Mouse (Mus musculus): ENCODE results near the gene Ugcg. TPM values are rescaled to one million over a fixed set of nuclear protein-coding genes. Genes with fewer than 3 reads are reported as not detected.

Ugcg gene
- 17.1 and 18.1 TPM in 2 replicates for polyA plus RNA-seq (2015; fragmentation: Nextera tagmentation; extraction: Ambion mirVana)

DNA sequence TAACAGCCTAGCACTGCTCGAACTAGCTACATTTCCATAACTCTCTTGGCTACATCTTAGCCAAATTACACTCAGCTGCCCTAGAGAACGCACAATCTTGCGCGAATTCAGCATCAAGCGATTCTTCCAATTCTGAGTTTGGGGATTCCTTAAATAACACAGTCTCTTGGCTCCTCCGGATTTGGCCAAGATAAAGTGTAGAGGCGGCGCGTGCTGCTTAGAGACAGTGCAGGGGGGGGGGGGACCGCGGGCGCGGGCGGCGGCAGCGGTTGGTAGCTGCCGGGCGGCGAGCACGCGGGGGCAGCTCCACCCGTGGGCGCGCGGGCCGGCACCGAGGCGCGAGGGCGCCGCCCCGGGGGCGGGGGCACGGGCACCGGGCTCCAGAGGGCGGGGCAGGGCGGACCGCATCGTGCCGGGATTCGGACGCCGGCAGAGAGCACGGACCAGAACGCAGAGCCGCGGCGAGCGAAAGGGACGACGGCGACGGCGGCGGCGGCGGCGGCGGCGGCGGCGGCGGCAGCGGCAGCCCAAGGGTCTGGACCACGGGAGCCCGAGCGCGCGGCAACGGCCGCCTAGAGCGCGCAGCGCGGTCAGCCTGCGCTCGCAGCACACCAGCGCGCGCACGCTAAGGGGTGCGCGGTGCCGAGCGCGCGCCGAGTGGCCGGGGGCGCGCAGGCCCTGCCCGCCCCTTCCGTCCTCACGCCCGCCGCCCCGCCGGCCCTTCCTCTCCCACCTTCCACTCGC lies at the start of gene Ugcg:
Gene Ugcg, plus strand, starts transcription at position 456 of the 744 bp plus-strand sequence.
- H3K36me3 ChIP-seq (ENCODE audit: poor library complexity, severe bottlenecking) = no peaks in the 10 kb centered on the region
- no peaks in the 10 kb centered on the region for H3K9me3 ChIP-seq (replicated peaks)
- peak within 1 kb of the TSS; percentile 78 for H3K4me2 ChIP-seq
- peak within 1 kb of the TSS; percentile 98 for H3K9ac ChIP-seq
- H3K27me3 ChIP-seq = no peaks in the 10 kb centered on the region
- under 1% methylated on average over 46 of the region's 99 CpGs for WGBS
- H3K4me3 ChIP-seq = peak within 1 kb of the TSS; percentile 93
- peak within 1 kb of the TSS; percentile 91 for H3K27ac ChIP-seq
- ATAC-seq = peak; percentile 92
- H3K4me1 ChIP-seq = peaks cover 14% of the 10 kb centered on the region

DNA sequence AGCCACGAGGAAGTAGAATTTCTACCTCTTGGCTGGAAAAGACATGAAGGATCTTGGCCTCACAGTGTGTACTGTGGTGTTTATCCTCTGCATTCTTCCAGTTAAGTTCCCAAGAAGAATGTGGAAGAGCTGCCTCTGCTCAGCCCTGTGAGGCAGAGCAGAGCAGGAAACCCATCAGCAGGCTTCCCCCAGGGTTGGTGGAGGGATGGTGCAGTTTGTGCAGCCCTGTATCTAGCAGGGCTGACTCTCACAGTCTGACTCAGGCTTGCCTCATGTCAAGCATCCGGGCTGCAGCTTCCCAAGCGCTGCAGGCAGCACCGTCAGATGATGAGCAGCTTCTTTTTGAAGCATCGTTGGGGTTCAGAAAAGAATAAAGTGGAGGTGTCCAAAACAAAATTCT lies 40.0 kb upstream of the Ugcg start:
- H3K36me3 ChIP-seq (ENCODE audit: poor library complexity, severe bottlenecking) = no peaks in the 10 kb centered on the region
- H3K27me3 ChIP-seq = no peaks in the 10 kb centered on the region
- H3K4me2 ChIP-seq = no peak overlapping the region
- WGBS = 83% methylated on average over 5 of the region's 5 CpGs
- no peak for ATAC-seq
- 0 out of 2 replicates have a peak, but pooled peaks cover 1% of the 10 kb centered on the region for H3K4me1 ChIP-seq
- no peak overlapping the region for H3K9ac ChIP-seq
- no peak overlapping the region for H3K4me3 ChIP-seq
- H3K9me3 ChIP-seq (replicated peaks) = no peaks in the 10 kb centered on the region
- H3K27ac ChIP-seq = no peak overlapping the region

DNA sequence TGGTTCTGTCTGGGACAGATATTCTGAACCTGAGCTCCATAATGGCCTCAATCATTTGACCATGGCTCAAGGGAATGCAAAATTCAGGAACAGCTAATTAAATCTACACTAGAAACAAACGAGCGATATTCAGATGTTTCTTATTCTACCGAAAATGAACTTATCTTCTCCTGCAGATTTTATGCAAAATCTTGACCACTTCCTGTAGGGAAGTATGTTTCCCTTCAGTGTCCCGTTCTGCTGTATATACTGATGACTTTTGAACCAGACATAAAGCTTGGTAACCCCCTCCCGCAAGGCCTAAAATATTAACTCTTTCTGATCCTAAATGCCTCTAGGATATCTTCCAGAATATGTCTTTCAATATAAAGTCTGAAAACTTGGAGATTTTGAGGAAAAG lies 38.1 kb upstream of the Ugcg start:
- 78% methylated on average over 5 of the region's 5 CpGs for WGBS
- ATAC-seq = no peak
- H3K27me3 ChIP-seq = no peaks in the 10 kb centered on the region
- no peak overlapping the region for H3K27ac ChIP-seq
- H3K9me3 ChIP-seq (replicated peaks) = no peaks in the 10 kb centered on the region
- H3K36me3 ChIP-seq (ENCODE audit: poor library complexity, severe bottlenecking) = no peaks in the 10 kb centered on the region
- H3K4me1 ChIP-seq = 0 out of 2 replicates have a peak, but pooled peaks cover 5% of the 10 kb centered on the region
- no peak overlapping the region for H3K4me3 ChIP-seq
- no peak overlapping the region for H3K9ac ChIP-seq
- H3K4me2 ChIP-seq = no peak overlapping the region

DNA sequence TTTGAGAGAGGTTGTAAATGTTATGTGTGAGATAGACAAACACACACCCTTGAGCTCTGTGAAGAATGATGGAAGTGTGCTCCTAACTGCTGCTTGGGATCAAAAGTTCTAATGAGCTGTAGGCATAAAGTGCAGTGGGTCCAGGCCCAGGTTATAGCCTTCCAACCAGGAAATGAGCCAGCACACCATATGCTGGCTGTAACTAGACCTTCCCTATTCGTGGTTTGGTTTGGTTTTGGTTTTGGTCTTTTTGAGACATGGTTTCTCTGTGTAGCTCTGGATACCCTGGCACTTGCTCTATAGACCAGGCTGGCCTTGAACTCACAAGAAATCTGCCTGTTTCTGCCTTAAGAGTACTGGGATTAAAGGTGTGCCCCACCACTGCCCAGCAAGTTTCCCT lies 37.1 kb upstream of the Ugcg start:
- no peak overlapping the region for H3K9ac ChIP-seq
- no peaks in the 10 kb centered on the region for H3K9me3 ChIP-seq (replicated peaks)
- H3K4me3 ChIP-seq = no peak overlapping the region
- H3K4me1 ChIP-seq = 0 out of 2 replicates have a peak, but pooled peaks cover 5% of the 10 kb centered on the region
- H3K27ac ChIP-seq = no peak overlapping the region
- no peak overlapping the region for H3K4me2 ChIP-seq
- no peak for ATAC-seq
- H3K36me3 ChIP-seq (ENCODE audit: poor library complexity, severe bottlenecking) = no peaks in the 10 kb centered on the region
- WGBS = 71% methylated on average over 1 of the region's 1 CpGs
- H3K27me3 ChIP-seq = no peaks in the 10 kb centered on the region

DNA sequence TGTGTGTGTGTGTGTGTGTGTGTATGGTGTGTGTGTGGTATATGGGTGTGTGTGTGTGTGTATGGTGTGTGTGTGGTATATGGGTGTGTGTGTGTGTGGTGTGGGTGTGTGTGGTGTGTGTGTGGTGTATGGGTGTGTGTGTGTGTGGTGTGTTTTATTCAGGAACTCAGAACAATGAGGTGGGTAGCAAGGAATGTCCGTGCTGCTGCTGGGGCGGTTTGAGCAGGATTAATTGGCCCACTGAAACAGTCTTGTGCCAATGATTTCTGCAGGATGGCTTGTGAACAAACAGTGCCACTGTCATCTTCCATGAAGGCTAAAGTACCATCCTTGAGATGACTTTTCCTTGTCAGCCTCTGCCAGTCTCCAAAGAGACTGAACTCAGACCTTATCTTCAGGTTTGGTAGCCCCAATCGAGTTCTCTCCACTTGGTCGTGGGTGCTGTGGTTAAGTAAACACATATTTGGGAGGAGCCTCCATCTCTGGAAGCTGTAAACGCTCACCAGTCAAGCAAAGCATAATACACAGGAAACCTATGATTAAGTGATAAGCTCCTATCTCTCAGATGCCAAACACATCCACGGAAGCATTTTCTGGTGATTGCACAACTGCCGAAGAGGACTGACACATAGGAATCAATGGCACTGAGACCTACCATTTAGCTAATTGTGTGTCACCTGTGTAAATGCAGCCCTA lies 32.0 kb upstream of the Ugcg start:
- H3K27ac ChIP-seq = no peak overlapping the region
- no peaks in the 10 kb centered on the region for H3K9me3 ChIP-seq (replicated peaks)
- ATAC-seq = no peak
- H3K4me2 ChIP-seq = no peak overlapping the region
- H3K4me1 ChIP-seq = 0 out of 2 replicates have a peak, but pooled peaks cover 5% of the 10 kb centered on the region
- WGBS = 73% methylated on average over 7 of the region's 7 CpGs
- H3K27me3 ChIP-seq = no peaks in the 10 kb centered on the region
- H3K4me3 ChIP-seq = no peak overlapping the region
- no peak overlapping the region for H3K9ac ChIP-seq
- no peaks in the 10 kb centered on the region for H3K36me3 ChIP-seq (ENCODE audit: poor library complexity, severe bottlenecking)

DNA sequence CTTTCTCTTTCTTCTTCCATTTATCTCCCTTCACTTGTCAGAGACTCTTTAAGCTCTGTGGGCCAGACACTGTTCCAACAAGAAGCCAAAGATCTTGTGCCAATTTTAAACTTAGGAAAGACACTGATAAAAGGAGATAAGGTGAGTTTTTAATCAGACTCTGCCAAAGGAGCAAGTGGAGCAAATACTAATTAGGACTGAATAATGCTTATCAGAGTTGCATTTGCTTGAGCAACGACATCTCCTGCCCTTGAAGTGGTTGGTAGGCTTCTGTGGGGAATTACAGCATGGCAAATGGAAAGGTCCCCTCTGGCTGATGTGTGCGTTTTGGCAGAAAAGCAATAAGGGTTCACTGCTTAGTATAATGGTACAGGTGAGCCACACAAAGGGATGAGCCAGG lies 31.4 kb upstream of the Ugcg start:
- H3K27me3 ChIP-seq = no peaks in the 10 kb centered on the region
- no peaks in the 10 kb centered on the region for H3K36me3 ChIP-seq (ENCODE audit: poor library complexity, severe bottlenecking)
- WGBS = 63% methylated on average over 2 of the region's 2 CpGs
- no peak overlapping the region for H3K27ac ChIP-seq
- no peak for ATAC-seq
- 0 out of 2 replicates have a peak, but pooled peaks cover 5% of the 10 kb centered on the region for H3K4me1 ChIP-seq
- no peaks in the 10 kb centered on the region for H3K9me3 ChIP-seq (replicated peaks)
- H3K4me2 ChIP-seq = no peak overlapping the region
- no peak overlapping the region for H3K4me3 ChIP-seq
- no peak overlapping the region for H3K9ac ChIP-seq

DNA sequence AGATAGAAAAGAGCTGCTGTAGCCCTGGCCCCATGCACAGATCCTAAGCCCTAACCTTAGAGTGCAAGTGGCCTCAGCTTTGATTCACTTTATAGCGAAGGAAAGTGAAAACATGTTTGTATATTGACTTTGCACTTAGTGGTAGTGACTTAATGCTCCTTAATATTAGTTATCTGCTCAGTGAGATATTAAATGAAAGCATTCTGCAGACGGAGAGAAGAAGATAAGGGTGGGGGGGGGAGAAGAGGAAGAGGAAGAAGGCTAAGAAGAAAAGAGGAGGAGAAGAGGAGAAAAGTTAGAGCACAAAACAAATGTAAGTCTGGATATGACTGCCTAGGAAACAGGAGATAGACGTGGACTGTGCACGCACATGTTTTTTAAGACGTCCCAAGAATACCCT lies 28.8 kb upstream of the Ugcg start:
- 91% methylated on average over 5 of the region's 5 CpGs for WGBS
- no peak for ATAC-seq
- Histone ChIP-seq H3K9me3 (replicated peaks) (no peaks in the 10 kb centered on the region), H3K36me3 (ENCODE audit: poor library complexity, severe bottlenecking) (no peaks in the 10 kb centered on the region), H3K9ac (no peak overlapping the region), H3K27ac (no peak overlapping the region), H3K4me2 (no peak overlapping the region), H3K4me1 (no peaks in the 10 kb centered on the region), H3K27me3 (no peaks in the 10 kb centered on the region), H3K4me3 (no peak overlapping the region)

DNA sequence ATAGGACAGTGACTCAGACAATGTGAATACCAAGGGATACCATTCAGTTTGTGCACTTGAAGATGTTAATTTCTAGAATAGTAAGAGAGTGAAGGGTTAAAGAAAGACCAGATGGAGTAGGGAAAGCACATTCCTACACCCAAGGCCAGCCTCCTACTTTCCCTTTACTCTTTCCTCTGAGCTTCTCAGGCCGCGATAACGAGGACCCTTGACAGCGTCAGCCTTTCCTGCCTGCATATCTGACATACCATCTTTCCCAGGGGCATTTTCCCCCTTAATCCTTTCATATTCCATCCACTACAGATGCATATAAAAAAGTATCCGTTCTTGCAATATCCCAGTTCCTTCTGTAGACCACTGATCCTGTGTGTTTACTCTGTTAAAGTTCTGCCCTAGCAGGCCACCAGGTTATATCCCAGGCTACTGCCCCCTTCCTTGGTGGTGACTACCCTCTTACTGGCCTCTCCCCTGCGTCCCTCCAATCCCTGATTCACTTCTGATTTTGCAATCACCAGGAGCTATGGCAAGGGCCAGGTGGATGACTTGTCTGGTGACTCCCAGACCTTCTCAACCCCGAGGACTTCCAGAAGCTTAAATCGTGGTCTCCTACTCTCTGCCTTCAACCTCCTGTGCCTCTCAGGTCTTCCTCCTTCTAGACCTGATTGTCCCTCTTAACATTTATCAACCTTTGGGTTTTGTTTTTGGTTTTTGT lies 27.9 kb upstream of the Ugcg start:
- H3K9me3 ChIP-seq (replicated peaks) = no peaks in the 10 kb centered on the region
- H3K27ac ChIP-seq = no peak overlapping the region
- 79% methylated on average over 8 of the region's 8 CpGs for WGBS
- H3K4me3 ChIP-seq = no peak overlapping the region
- no peaks in the 10 kb centered on the region for H3K36me3 ChIP-seq (ENCODE audit: poor library complexity, severe bottlenecking)
- no peaks in the 10 kb centered on the region for H3K4me1 ChIP-seq
- no peak overlapping the region for H3K4me2 ChIP-seq
- H3K9ac ChIP-seq = no peak overlapping the region
- ATAC-seq = no peak
- H3K27me3 ChIP-seq = no peaks in the 10 kb centered on the region

DNA sequence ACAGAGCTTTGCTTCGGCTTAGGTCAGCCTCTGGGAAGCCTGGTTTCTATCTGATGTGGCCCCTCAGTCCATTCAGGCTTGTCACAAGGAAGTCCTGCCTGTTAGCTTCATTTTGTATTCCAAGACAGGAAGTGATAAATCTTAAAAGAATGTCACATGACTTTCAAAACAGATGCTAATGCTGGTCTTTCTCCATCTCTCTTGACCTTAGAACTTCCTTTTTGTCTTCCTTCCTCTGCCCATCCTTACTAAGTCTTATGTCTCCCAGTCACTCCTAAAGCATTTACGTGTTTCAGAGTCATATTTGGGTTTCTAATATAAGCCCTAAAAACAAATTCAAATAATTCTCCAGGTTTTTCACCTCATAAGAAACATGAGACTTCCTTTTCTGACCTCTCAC lies 25.0 kb upstream of the Ugcg start:
- WGBS = 84% methylated on average over 2 of the region's 2 CpGs
- Histone ChIP-seq H3K4me3 (no peak overlapping the region), H3K4me2 (no peak overlapping the region), H3K27me3 (no peaks in the 10 kb centered on the region), H3K36me3 (ENCODE audit: poor library complexity, severe bottlenecking) (no peaks in the 10 kb centered on the region), H3K9ac (no peak overlapping the region), H3K27ac (no peak overlapping the region), H3K4me1 (no peaks in the 10 kb centered on the region), H3K9me3 (replicated peaks) (no peaks in the 10 kb centered on the region)
- no peak for ATAC-seq

DNA sequence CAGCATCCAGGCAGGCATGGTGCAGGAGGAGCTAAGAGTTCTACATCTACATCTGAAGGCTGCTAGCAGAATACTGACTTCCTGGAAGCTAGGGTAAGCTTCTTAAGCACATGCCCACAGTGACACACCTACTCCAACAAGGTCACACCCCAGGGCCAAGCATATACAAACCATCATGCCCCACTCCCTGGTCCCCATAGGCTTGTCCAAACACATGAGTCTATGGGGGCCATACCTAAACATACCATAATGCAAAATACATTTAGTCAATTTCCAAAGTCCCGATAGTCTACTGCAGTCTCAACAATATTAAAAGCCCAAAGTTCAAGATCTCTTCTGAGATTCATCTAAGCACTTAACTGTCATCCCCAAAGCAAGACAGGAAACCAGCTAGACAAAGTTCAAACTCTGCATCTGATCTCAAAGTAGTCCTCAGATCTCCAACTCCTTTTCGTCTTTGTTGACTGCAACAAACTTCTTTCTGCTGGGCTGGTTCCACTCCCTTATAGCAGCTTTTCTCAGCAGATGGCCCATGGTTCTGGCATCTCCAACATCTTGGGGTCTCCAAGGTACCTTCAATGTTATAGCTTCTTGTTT lies 21.7 kb upstream of the Ugcg start:
- Histone ChIP-seq H3K9ac (no peak overlapping the region), H3K27ac (no peak overlapping the region), H3K9me3 (replicated peaks) (no peaks in the 10 kb centered on the region), H3K4me1 (no peaks in the 10 kb centered on the region), H3K36me3 (ENCODE audit: poor library complexity, severe bottlenecking) (no peaks in the 10 kb centered on the region), H3K27me3 (no peaks in the 10 kb centered on the region), H3K4me2 (no peak overlapping the region), H3K4me3 (no peak overlapping the region)
- no peak for ATAC-seq
- 87% methylated on average over 2 of the region's 2 CpGs for WGBS

DNA sequence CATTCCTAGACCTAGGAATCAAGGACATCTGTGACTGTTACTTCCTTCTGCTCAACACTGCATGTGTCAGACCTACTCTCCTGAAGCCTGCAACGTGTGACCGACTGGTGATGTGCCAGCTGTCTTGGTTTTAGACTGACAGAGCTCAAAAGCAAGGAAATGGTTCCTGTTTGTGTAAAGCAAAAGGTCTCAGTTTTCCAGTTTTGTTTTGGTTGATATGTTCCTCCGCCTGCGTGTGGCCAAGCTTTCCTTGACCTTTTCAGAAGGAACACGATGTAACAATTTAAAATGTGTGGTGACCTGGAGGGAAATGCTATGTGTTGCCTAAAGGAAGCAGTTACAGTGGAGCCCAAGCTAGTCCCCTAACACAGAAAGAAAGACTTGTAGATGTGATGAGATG lies 19.1 kb upstream of the Ugcg start:
- H3K4me3 ChIP-seq = no peak overlapping the region
- no peak overlapping the region for H3K9ac ChIP-seq
- no peaks in the 10 kb centered on the region for H3K36me3 ChIP-seq (ENCODE audit: poor library complexity, severe bottlenecking)
- WGBS = 88% methylated on average over 5 of the region's 5 CpGs
- no peak overlapping the region for H3K27ac ChIP-seq
- no peak for ATAC-seq
- H3K4me1 ChIP-seq = 0 out of 2 replicates have a peak, but pooled peaks cover 4% of the 10 kb centered on the region
- no peaks in the 10 kb centered on the region for H3K27me3 ChIP-seq
- H3K9me3 ChIP-seq (replicated peaks) = no peaks in the 10 kb centered on the region
- no peak overlapping the region for H3K4me2 ChIP-seq

DNA sequence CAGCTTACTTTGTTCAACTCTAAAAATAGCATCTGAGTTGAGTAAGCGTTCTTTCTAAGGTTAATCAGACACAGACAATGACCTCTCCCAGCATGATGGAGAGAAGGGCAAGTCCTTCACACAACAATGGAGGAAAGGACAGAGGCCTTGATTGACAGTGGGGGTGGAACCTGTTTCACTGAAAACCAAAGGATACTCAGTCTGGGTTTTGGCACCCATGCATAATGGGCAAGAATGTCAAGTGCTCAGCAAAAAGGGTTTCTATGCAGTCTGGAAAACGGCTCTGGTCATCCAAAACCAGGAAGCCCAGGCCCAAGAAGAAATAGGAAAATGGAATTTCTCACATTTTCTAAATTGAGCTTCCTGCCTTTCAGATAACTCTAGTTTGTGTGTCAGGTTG lies 16.4 kb upstream of the Ugcg start:
- Histone ChIP-seq H3K4me3 (no peak overlapping the region), H3K27ac (no peak overlapping the region), H3K27me3 (no peaks in the 10 kb centered on the region), H3K9ac (no peak overlapping the region), H3K4me2 (no peak overlapping the region), H3K9me3 (replicated peaks) (no peaks in the 10 kb centered on the region), H3K36me3 (ENCODE audit: poor library complexity, severe bottlenecking) (no peaks in the 10 kb centered on the region), H3K4me1 (0 out of 2 replicates have a peak, but pooled peaks cover 4% of the 10 kb centered on the region)
- WGBS = 11% methylated on average over 2 of the region's 2 CpGs
- ATAC-seq = no peak
